8 mouse cellular contexts compared by ENCODE assay signal in the genomic region with DNA sequence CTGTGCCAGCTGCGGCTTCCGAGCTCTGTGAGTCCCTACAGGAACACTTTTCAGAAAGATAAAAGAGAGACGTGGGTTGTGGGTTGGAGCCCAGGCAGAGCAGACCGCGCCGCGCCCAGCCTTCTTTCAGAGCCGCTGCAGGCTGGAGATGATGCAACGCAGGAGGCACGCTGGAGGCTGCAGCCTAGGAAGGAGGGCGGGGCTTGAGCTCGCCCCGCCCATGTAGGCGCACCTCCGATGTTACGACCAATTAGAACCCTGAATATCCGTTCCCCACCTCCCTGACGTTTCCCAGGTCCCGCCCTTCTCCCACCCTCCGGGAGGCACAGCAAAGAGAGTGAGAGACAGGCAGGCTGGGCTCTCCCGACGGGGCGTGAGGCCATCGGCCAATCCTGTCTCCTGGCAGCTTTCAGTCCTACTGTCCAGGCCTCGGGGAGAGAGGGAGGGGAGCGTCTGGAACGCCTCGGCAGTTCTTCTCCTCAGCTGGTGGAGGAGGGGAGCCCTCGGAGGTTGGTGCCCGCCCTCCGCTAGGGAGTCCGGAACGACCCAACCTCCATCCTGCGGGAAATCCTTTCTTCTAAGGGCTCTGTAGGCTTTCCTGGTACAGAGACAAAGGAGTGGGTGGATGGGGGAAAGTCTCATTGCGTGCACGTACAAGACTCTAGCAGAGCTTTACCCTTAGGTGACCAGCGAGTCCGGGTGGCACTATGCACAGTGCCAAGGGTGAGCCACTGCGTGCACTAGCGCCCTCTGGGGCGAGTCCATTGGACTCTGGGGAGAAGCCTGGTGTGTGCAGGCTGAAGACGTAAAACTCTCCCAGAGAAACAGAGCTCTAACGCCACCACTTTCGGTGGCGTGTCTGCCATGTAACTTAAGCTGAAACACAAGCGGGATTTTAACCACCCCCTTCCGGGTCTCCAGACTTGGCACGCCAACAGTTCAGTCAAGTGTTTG. TPM values are rescaled to one million over a fixed set of nuclear protein-coding genes. Genes with fewer than 3 reads are reported as not detected.
DNase-seq lines count a peak whose midpoint lies in the region; ATAC-seq lines count a peak whose summit lies in the region.

Gene Slc1a4 (minus strand): TSS at position 153 of the 954 bp plus-strand sequence.

- ATAC-seq in CD4-positive, CD25-positive, alpha-beta regulatory T cell, adult 4 months = peak; percentile 92
- peak; percentile 96 for ATAC-seq in heart, embryonic 14.5 days (ENCODE audit: insufficient number of reproducible peaks, insufficient read depth, low FRiP score, low read depth)
- peak; percentile 97 for ATAC-seq in liver, embryonic 13.5 days (ENCODE audit: low read depth)
- peak; percentile 99 for ATAC-seq in stomach, embryonic 16.5 days (ENCODE audit: insufficient read depth, low FRiP score)

- peak within 1 kb of the TSS; percentile 97 to 98 for H3K27ac ChIP-seq in heart, embryonic 14.5 days (replicated peaks in 1 of 2; ENCODE audit: control insufficient read depth in 1 of 2, insufficient read depth in 1 of 2, low read depth in 2 of 2, low read length in 2 of 2)
- peak within 1 kb of the TSS; percentile 97 for H3K27ac ChIP-seq in liver, embryonic 13.5 days
- H3K27ac ChIP-seq in stomach, embryonic 16.5 days (ENCODE audit: low read length) = peak within 1 kb of the TSS; percentile 99

- no peaks in the 10 kb centered on the region; the same call in 1 of the 2 replicates for H3K27me3 ChIP-seq in heart, embryonic 14.5 days (ENCODE audit: control insufficient read depth, insufficient read depth, low read length)
- no peaks in the 10 kb centered on the region for H3K27me3 ChIP-seq in liver, embryonic 13.5 days
- no peaks in the 10 kb centered on the region for H3K27me3 ChIP-seq in stomach, embryonic 16.5 days (ENCODE audit: control insufficient read depth, insufficient read depth, low read length)

- peak within 1 kb of the TSS; percentile 99 for H3K4me2 ChIP-seq in heart, embryonic 14.5 days (ENCODE audit: low read length)
- peak within 1 kb of the TSS; percentile 100 for H3K4me2 ChIP-seq in liver, embryonic 13.5 days
- H3K4me2 ChIP-seq in stomach, embryonic 16.5 days (ENCODE audit: low read depth, low read length) = peak within 1 kb of the TSS; percentile 85

- peak within 1 kb of the TSS; percentile 56 to 65 for H3K4me3 ChIP-seq in heart, embryonic 14.5 days (ENCODE audit: control insufficient read depth in 1 of 2, insufficient read depth in 1 of 2, low read depth in 1 of 2, low read length in 2 of 2)
- peak within 1 kb of the TSS; percentile 80 for H3K4me3 ChIP-seq in liver, embryonic 13.5 days (replicated peaks)
- peak within 1 kb of the TSS; percentile 66 for H3K4me3 ChIP-seq in stomach, embryonic 16.5 days (replicated peaks; ENCODE audit: low read length)

- WGBS in heart, embryonic 14.5 days = under 1% methylated on average over 45 of the region's 48 CpGs
- WGBS in liver, embryonic 13.5 days (ENCODE audit: insufficient replicate concordance) = under 1% methylated on average over 47 of the region's 48 CpGs
- under 1% methylated on average over 48 of the region's 48 CpGs for WGBS in stomach, embryonic 16.5 days

- no peaks in the 10 kb centered on the region for H3K9me3 ChIP-seq in heart, embryonic 14.5 days (ENCODE audit: control insufficient read depth, low read length)
- H3K9me3 ChIP-seq in liver, embryonic 13.5 days (replicated peaks) = no peaks in the 10 kb centered on the region
- no peaks in the 10 kb centered on the region for H3K9me3 ChIP-seq in stomach, embryonic 16.5 days (replicated peaks; ENCODE audit: control insufficient read depth, low read length)

- H3K36me3 ChIP-seq in heart, embryonic 14.5 days (ENCODE audit: control insufficient read depth, insufficient read depth, low read length) = no peaks in the 10 kb centered on the region
- no peaks in the 10 kb centered on the region for H3K36me3 ChIP-seq in liver, embryonic 13.5 days
- no peaks in the 10 kb centered on the region for H3K36me3 ChIP-seq in stomach, embryonic 16.5 days (ENCODE audit: control insufficient read depth, insufficient read depth, low read length)

- peaks cover 3 to 10% of the 10 kb centered on the region in 2 experiments; a peak in 3 of 4 replicates for H3K4me1 ChIP-seq in heart, embryonic 14.5 days (ENCODE audit: control insufficient read depth in 2 of 2, insufficient read depth in 2 of 2, low read length in 2 of 2)
- peaks cover 37% of the 10 kb centered on the region for H3K4me1 ChIP-seq in liver, embryonic 13.5 days (replicated peaks)
- peaks cover 15% of the 10 kb centered on the region for H3K4me1 ChIP-seq in stomach, embryonic 16.5 days (ENCODE audit: control insufficient read depth, insufficient read depth, low read length)

- peak within 1 kb of the TSS; percentile 84 for H3K9ac ChIP-seq in heart, embryonic 14.5 days (ENCODE audit: low read length)
- H3K9ac ChIP-seq in liver, embryonic 13.5 days = peak within 1 kb of the TSS; percentile 94
- peak within 1 kb of the TSS; percentile 81 for H3K9ac ChIP-seq in stomach, embryonic 16.5 days (ENCODE audit: low read length)

- peak; percentile 95 for DNase-seq in c-Kit-negative CD71-positive TER-119-positive erythroid progenitor cells, embryonic 14.5 days (ENCODE audit: low read depth, low spot score)
- peak; percentile 99 for DNase-seq in fibroblast of lung, adult 2 months (ENCODE audit: low read depth)
- peak; percentile 96 for DNase-seq in kidney, postnatal 14 days
- peak; percentile 96 for DNase-seq in liver, embryonic 13.5 days
- peak; percentile 93 for DNase-seq in neural tube, embryonic 10.5 days (ENCODE audit: extremely low spot score, low spot score)

RNA-seq across cellular contexts. Expression of gene Slc1a4, which starts in this region (rescaled TPM):
- polyA plus RNA-seq in CD4-positive, CD25-positive, alpha-beta regulatory T cell, adult 4 months (2017; shearing (Covaris generic)) = under 1 TPM; 0.13 to 0.70 TPM
- 6.3 and 7.5 TPM in 2 replicates for polyA plus RNA-seq in heart, embryonic 14.5 days (2014; fragmentation: Nextera tagmentation; extraction: Ambion mirVana)
- 7.3 and 9.0 TPM in 2 replicates for polyA plus RNA-seq in liver, embryonic 13.5 days (2015; fragmentation: Nextera tagmentation; extraction: Ambion mirVana)
- 18.9 and 21.3 TPM in 2 replicates for polyA plus RNA-seq in stomach, embryonic 16.5 days (2015; fragmentation: Nextera tagmentation; extraction: Ambion mirVana)

Comparison
In these comparisons a context has a peak if more than half of its experiments do, and no peak if none do; other contexts are left out.
1. Peak in every context shown above with its lines: DNase-seq, ATAC-seq, H3K4me3 ChIP-seq and H3K27ac ChIP-seq.
2. Peak in ATAC-seq in CD4-positive, CD25-positive, alpha-beta regulatory T cell, adult 4 months; RNA of the gene not detected or under 1 TPM.